Mouse (Mus musculus): Measurements from ENCODE around the gene Gm3045. TPM values are rescaled to one million over a fixed set of nuclear protein-coding genes. Genes with fewer than 3 reads are reported as not detected.

Gm3045 gene
- not detected in 2 replicates for polyA plus RNA-seq (2015; fragmentation: Nextera tagmentation; extraction: Ambion mirVana)

- 71% methylated on average over 4 of the region's 4 CpGs for WGBS
- no peaks in the 10 kb centered on the region for H3K9me3 ChIP-seq
- H3K27me3 ChIP-seq: no peaks in the 10 kb centered on the region; the same call in 1 of the 2 replicates
- no peak within 1 kb of the TSS for H3K9ac ChIP-seq
- H3K4me3 ChIP-seq: no peak within 1 kb of the TSS
- peaks cover 28% of the 10 kb centered on the region for H3K4me1 ChIP-seq
- H3K27ac ChIP-seq: no peak within 1 kb of the TSS
- H3K4me2 ChIP-seq: no peak within 1 kb of the TSS
- no peaks in the 10 kb centered on the region for H3K36me3 ChIP-seq
- no peak for ATAC-seq (ENCODE audit: insufficient number of reproducible peaks, insufficient read depth, low FRiP score, low TSS enrichment, low read depth)
Observed at GRCm38 (mm10) chr13:56426365-56426764, at the start of gene Gm3045. Gene Gm3045, plus strand, starts transcription at chr13:56426594.

- 0 out of 2 replicates have a peak overlapping the region, but pooled peaks have one; percentile 6 for H3K9ac ChIP-seq
- H3K27me3 ChIP-seq: no peaks in the 10 kb centered on the region
- peak overlapping the region; percentile 62; the same call in 1 of the 2 replicates for H3K27ac ChIP-seq
- H3K36me3 ChIP-seq: no peaks in the 10 kb centered on the region
- no peak overlapping the region for H3K4me2 ChIP-seq
- peaks cover 19% of the 10 kb centered on the region for H3K4me1 ChIP-seq
- WGBS: 35% methylated on average over 14 of the region's 14 CpGs
- ATAC-seq (ENCODE audit: insufficient number of reproducible peaks, insufficient read depth, low FRiP score, low TSS enrichment, low read depth): no peak
- H3K4me3 ChIP-seq: no peak overlapping the region
- H3K9me3 ChIP-seq: no peaks in the 10 kb centered on the region
Observed at GRCm38 (mm10) chr13:56380855-56381685, 45.3 kb upstream of the Gm3045 start.

GRCm38 (mm10) chr13:56383406-56383805 lies 43.0 kb upstream of the Gm3045 start:
- Histone ChIP-seq H3K4me3 (no peak overlapping the region), H3K9me3 (no peaks in the 10 kb centered on the region), H3K4me1 (peaks cover 21% of the 10 kb centered on the region), H3K36me3 (no peaks in the 10 kb centered on the region), H3K4me2 (no peak overlapping the region), H3K27me3 (no peaks in the 10 kb centered on the region), H3K9ac (no peak overlapping the region), H3K27ac (no peak overlapping the region)
- ATAC-seq (ENCODE audit: insufficient number of reproducible peaks, insufficient read depth, low FRiP score, low TSS enrichment, low read depth): no peak
- 76% methylated on average over 3 of the region's 3 CpGs for WGBS

GRCm38 (mm10) chr13:56386411-56386810 lies 40.0 kb upstream of the Gm3045 start:
- 67% methylated on average over 9 of the region's 9 CpGs for WGBS
- H3K27me3 ChIP-seq: no peaks in the 10 kb centered on the region
- H3K4me2 ChIP-seq: no peak overlapping the region
- peaks cover 8% of the 10 kb centered on the region for H3K4me1 ChIP-seq
- no peak overlapping the region for H3K4me3 ChIP-seq
- no peak overlapping the region for H3K9ac ChIP-seq
- no peaks in the 10 kb centered on the region for H3K36me3 ChIP-seq
- no peak for ATAC-seq (ENCODE audit: insufficient number of reproducible peaks, insufficient read depth, low FRiP score, low TSS enrichment, low read depth)
- no peak overlapping the region for H3K27ac ChIP-seq
- H3K9me3 ChIP-seq: no peaks in the 10 kb centered on the region

GRCm38 (mm10) chr13:56387374-56387773 lies 39.0 kb upstream of the Gm3045 start:
- Histone ChIP-seq H3K4me2 (no peak overlapping the region), H3K9me3 (no peaks in the 10 kb centered on the region), H3K4me3 (no peak overlapping the region), H3K36me3 (no peaks in the 10 kb centered on the region), H3K4me1 (0 out of 2 replicates have a peak, but pooled peaks cover 3% of the 10 kb centered on the region), H3K9ac (no peak overlapping the region), H3K27ac (no peak overlapping the region), H3K27me3 (no peaks in the 10 kb centered on the region)
- no peak for ATAC-seq (ENCODE audit: insufficient number of reproducible peaks, insufficient read depth, low FRiP score, low TSS enrichment, low read depth)
- WGBS: 78% methylated on average over 5 of the region's 5 CpGs

- WGBS: 48% methylated on average over 1 of the region's 1 CpGs
- no peaks in the 10 kb centered on the region for H3K9me3 ChIP-seq
- no peak overlapping the region for H3K4me2 ChIP-seq
Observed at GRCm38 (mm10) chr13:56388042-56388441, 38.4 kb upstream of the Gm3045 start.

GRCm38 (mm10) chr13:56397572-56397971 lies 28.8 kb upstream of the Gm3045 start:
- no peak overlapping the region for H3K4me3 ChIP-seq
- H3K9me3 ChIP-seq: no peaks in the 10 kb centered on the region
- H3K27me3 ChIP-seq: no peaks in the 10 kb centered on the region
- H3K36me3 ChIP-seq: no peaks in the 10 kb centered on the region
- H3K4me1 ChIP-seq: peaks cover 26% of the 10 kb centered on the region
- H3K4me2 ChIP-seq: no peak overlapping the region
- no peak overlapping the region for H3K27ac ChIP-seq
- H3K9ac ChIP-seq: no peak overlapping the region
- WGBS: 33% methylated on average over 5 of the region's 5 CpGs
- no peak for ATAC-seq (ENCODE audit: insufficient number of reproducible peaks, insufficient read depth, low FRiP score, low TSS enrichment, low read depth)

More at GRCm38 (mm10) chr13:56388042-56388441, 38.4 kb upstream of the Gm3045 start:
- Histone ChIP-seq H3K4me3 (no peak overlapping the region), H3K27me3 (no peaks in the 10 kb centered on the region), H3K36me3 (no peaks in the 10 kb centered on the region), H3K4me1 (0 out of 2 replicates have a peak, but pooled peaks cover 3% of the 10 kb centered on the region), H3K27ac (no peak overlapping the region), H3K9ac (no peak overlapping the region)
- no peak for ATAC-seq (ENCODE audit: insufficient number of reproducible peaks, insufficient read depth, low FRiP score, low TSS enrichment, low read depth)

- Histone ChIP-seq H3K4me3 (no peak overlapping the region), H3K27me3 (no peaks in the 10 kb centered on the region), H3K27ac (0 out of 2 replicates have a peak overlapping the region, but pooled peaks have one; percentile 35), H3K4me1 (peaks cover 52% of the 10 kb centered on the region), H3K4me2 (no peak overlapping the region), H3K36me3 (no peaks in the 10 kb centered on the region), H3K9me3 (no peaks in the 10 kb centered on the region), H3K9ac (no peak overlapping the region)
- ATAC-seq (ENCODE audit: insufficient number of reproducible peaks, insufficient read depth, low FRiP score, low TSS enrichment, low read depth): no peak
- 46% methylated on average over 4 of the region's 4 CpGs for WGBS
Observed at GRCm38 (mm10) chr13:56401186-56401585, 25.2 kb upstream of the Gm3045 start.

GRCm38 (mm10) chr13:56403381-56404086 lies 22.9 kb upstream of the Gm3045 start:
- Histone ChIP-seq H3K36me3 (no peaks in the 10 kb centered on the region), H3K27ac (peak overlapping the region; percentile 73), H3K9me3 (no peaks in the 10 kb centered on the region), H3K9ac (no peak overlapping the region), H3K4me3 (no peak overlapping the region), H3K4me2 (no peak overlapping the region), H3K4me1 (peaks cover 44% of the 10 kb centered on the region), H3K27me3 (no peaks in the 10 kb centered on the region)
- WGBS: 33% methylated on average over 8 of the region's 8 CpGs
- ATAC-seq (ENCODE audit: insufficient number of reproducible peaks, insufficient read depth, low FRiP score, low TSS enrichment, low read depth): peak; percentile 54; the same call in 1 of the 2 replicates

GRCm38 (mm10) chr13:56404511-56405140 lies 21.8 kb upstream of the Gm3045 start:
- Histone ChIP-seq H3K27ac (peak overlapping the region; percentile 39; the same call in 1 of the 2 replicates), H3K4me1 (peaks cover 44% of the 10 kb centered on the region)
- 64% methylated on average over 6 of the region's 6 CpGs for WGBS

GRCm38 (mm10) chr13:56412286-56412873 lies 14.0 kb upstream of the Gm3045 start:
- H3K9ac ChIP-seq: no peak overlapping the region
- no peak overlapping the region for H3K4me3 ChIP-seq
- no peak for ATAC-seq (ENCODE audit: insufficient number of reproducible peaks, insufficient read depth, low FRiP score, low TSS enrichment, low read depth)
- H3K27ac ChIP-seq: peak overlapping the region; percentile 7; the same call in 1 of the 2 replicates
- H3K27me3 ChIP-seq: peaks cover 4% of the 10 kb centered on the region; the same call in 1 of the 2 replicates
- WGBS: 67% methylated on average over 9 of the region's 9 CpGs
- H3K4me2 ChIP-seq: no peak overlapping the region
- peaks cover 9% of the 10 kb centered on the region; the same call in 1 of the 2 replicates for H3K4me1 ChIP-seq
- H3K36me3 ChIP-seq: no peaks in the 10 kb centered on the region
- peaks cover 12% of the 10 kb centered on the region for H3K9me3 ChIP-seq

More at GRCm38 (mm10) chr13:56404511-56405140, 21.8 kb upstream of the Gm3045 start:
- H3K4me3 ChIP-seq: no peak overlapping the region
- H3K27me3 ChIP-seq: no peaks in the 10 kb centered on the region
- no peak overlapping the region for H3K4me2 ChIP-seq
- ATAC-seq (ENCODE audit: insufficient number of reproducible peaks, insufficient read depth, low FRiP score, low TSS enrichment, low read depth): no peak
- H3K9ac ChIP-seq: no peak overlapping the region
- H3K36me3 ChIP-seq: no peaks in the 10 kb centered on the region
- no peaks in the 10 kb centered on the region for H3K9me3 ChIP-seq

Data from embryonic facial prominence, embryonic 13.5 days (tissue).